Mouse (Mus musculus): Measurements from ENCODE around the gene Pef1. TPM values are rescaled to one million over a fixed set of nuclear protein-coding genes. Genes with fewer than 3 reads are reported as not detected.

Pef1 gene
- polyA plus RNA-seq, 2 experiments: 24.9 to 38.9 TPM

GRCm38 (mm10) chr4:130130641-130131350 lies 28.4 kb downstream of the Pef1 start:
- DNase-seq (ENCODE audit: low read depth in 3 of 3, low spot score in 3 of 3) (no peak), ATAC-seq (ENCODE audit: insufficient read depth) (no peak)

DNA sequence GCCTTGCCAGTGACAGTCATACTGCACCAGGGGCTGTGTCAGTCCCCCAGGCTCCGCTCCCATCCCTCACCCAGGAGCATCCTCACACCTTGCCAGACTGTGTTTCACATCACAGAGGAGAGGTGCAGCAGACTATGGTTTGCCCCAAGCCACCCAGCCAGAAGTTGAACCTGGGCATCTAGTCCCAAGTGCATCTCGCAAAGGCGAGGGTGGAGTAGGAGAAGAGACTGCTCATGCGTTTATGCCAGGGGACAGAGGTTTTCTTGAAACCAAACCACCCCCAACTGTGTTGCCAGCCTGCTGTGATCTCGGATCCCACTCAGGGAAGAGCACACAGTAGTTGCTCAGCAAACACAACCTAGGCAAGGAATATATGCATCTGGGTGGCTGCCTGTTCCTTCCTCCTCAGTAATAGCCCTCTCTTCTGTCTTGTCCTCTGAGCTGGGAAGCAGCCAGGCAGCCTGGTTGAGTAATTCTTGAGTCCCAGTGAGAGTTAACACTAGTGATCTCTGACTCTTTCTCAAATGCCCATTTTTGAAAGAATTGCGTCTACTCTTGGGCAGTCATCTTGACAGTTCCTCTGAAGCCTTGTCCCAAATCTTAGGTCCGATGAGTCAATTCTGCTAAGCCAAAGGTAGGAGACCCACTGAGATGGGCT lies 29.2 kb downstream of the Pef1 start:
- Histone ChIP-seq H3K36me3 (replicated peaks; ENCODE audit: control insufficient read depth, insufficient read depth, low read depth) (peaks cover 4% of the 10 kb centered on the region), H3K4me1 (replicated peaks; ENCODE audit: control insufficient read depth in 2 of 2, insufficient read depth in 2 of 2, low read length in 1 of 2) (peaks cover 0 to 4% of the 10 kb centered on the region in 2 experiments; a peak in 2 of 4 replicates), H3K4me3 (ENCODE audit: insufficient read depth in 1 of 2, low read depth in 2 of 2, low read length in 2 of 2) (no peak overlapping the region), H3K27ac (no peak overlapping the region), H3K27me3 (ENCODE audit: control insufficient read depth, insufficient read depth, low read length) (no peaks in the 10 kb centered on the region; the same call in 1 of the 2 replicates), H3K9me3 (ENCODE audit: control insufficient read depth, low read length) (no peaks in the 10 kb centered on the region), H3K9ac (replicated peaks) (no peak overlapping the region), H3K4me2 (ENCODE audit: low read depth) (no peak overlapping the region)
- WGBS (ENCODE audit: insufficient replicate concordance): 69% methylated on average over 7 of the region's 7 CpGs
- DNase-seq (ENCODE audit: low read depth in 3 of 3, low spot score in 3 of 3) (no peak), ATAC-seq (ENCODE audit: insufficient read depth) (no peak)
- TF ChIP-seq EP300 (IDR thresholded peaks at IDR 0.05; ENCODE audit: low read depth): no peak
- no peak for TF ChIP-seq CTCF (IDR thresholded peaks at IDR 0.05; ENCODE audit: low read depth)

More at GRCm38 (mm10) chr4:130130641-130131350, 28.4 kb downstream of the Pef1 start:
- no peaks in the 10 kb centered on the region for H3K27me3 ChIP-seq (ENCODE audit: control insufficient read depth, insufficient read depth, low read length)
- no peaks in the 10 kb centered on the region for H3K9me3 ChIP-seq (ENCODE audit: control insufficient read depth, low read length)
- no peak for TF ChIP-seq CTCF (IDR thresholded peaks at IDR 0.05; ENCODE audit: low read depth)
- no peak for TF ChIP-seq EP300 (IDR thresholded peaks at IDR 0.05; ENCODE audit: low read depth)
- H3K27ac ChIP-seq: no peak overlapping the region
- H3K36me3 ChIP-seq (replicated peaks; ENCODE audit: control insufficient read depth, insufficient read depth, low read depth): peaks cover 7% of the 10 kb centered on the region
- WGBS (ENCODE audit: insufficient replicate concordance): 62% methylated on average over 13 of the region's 13 CpGs
- no peak overlapping the region for H3K4me3 ChIP-seq (ENCODE audit: insufficient read depth in 1 of 2, low read depth in 2 of 2, low read length in 2 of 2)
- H3K4me1 ChIP-seq (replicated peaks; ENCODE audit: control insufficient read depth in 2 of 2, insufficient read depth in 2 of 2, low read length in 1 of 2): peaks cover 0 to 4% of the 10 kb centered on the region in 2 experiments; a peak in 2 of 4 replicates
- H3K4me2 ChIP-seq (ENCODE audit: low read depth): no peak overlapping the region
- no peak overlapping the region for H3K9ac ChIP-seq (replicated peaks)

DNA sequence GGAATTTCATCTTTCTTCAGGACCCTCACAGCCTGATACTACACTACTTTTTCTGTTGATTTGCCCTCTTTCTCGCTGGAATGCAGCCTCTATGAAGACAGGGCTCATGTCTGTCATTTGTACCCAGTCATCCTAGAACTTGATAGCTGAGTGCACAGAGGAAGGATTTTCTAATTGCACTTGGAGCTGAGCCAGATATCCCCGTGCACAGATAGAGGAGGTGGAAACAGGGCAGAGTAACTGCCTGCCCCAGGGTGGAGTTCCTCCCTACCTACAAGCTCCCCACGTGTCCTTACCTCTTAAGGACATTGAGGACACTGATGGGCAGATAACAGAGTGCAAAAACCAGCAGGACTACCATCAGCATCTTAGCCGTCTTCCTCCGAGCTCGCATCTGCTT lies 31.0 kb downstream of the Pef1 start:
- Histone ChIP-seq H3K4me2 (ENCODE audit: low read depth) (no peak overlapping the region), H3K36me3 (replicated peaks; ENCODE audit: control insufficient read depth, insufficient read depth, low read depth) (no peaks in the 10 kb centered on the region), H3K4me3 (ENCODE audit: insufficient read depth in 1 of 2, low read depth in 2 of 2, low read length in 2 of 2) (no peak overlapping the region), H3K27ac (no peak overlapping the region), H3K9ac (replicated peaks) (no peak overlapping the region), H3K4me1 (replicated peaks; ENCODE audit: control insufficient read depth in 2 of 2, insufficient read depth in 2 of 2, low read length in 1 of 2) (peaks cover 0 to 4% of the 10 kb centered on the region in 2 experiments; a peak in 2 of 4 replicates), H3K9me3 (ENCODE audit: control insufficient read depth, low read length) (no peaks in the 10 kb centered on the region), H3K27me3 (ENCODE audit: control insufficient read depth, insufficient read depth, low read length) (peaks cover 6% of the 10 kb centered on the region)
- no peak for TF ChIP-seq CTCF (IDR thresholded peaks at IDR 0.05; ENCODE audit: low read depth)
- no peak for TF ChIP-seq EP300 (IDR thresholded peaks at IDR 0.05; ENCODE audit: low read depth)
- ATAC-seq (ENCODE audit: insufficient read depth): no peak
- no peak for DNase-seq (ENCODE audit: low read depth in 3 of 3, low spot score in 3 of 3)
- 48% methylated on average over 6 of the region's 6 CpGs for WGBS (ENCODE audit: insufficient replicate concordance)

DNA sequence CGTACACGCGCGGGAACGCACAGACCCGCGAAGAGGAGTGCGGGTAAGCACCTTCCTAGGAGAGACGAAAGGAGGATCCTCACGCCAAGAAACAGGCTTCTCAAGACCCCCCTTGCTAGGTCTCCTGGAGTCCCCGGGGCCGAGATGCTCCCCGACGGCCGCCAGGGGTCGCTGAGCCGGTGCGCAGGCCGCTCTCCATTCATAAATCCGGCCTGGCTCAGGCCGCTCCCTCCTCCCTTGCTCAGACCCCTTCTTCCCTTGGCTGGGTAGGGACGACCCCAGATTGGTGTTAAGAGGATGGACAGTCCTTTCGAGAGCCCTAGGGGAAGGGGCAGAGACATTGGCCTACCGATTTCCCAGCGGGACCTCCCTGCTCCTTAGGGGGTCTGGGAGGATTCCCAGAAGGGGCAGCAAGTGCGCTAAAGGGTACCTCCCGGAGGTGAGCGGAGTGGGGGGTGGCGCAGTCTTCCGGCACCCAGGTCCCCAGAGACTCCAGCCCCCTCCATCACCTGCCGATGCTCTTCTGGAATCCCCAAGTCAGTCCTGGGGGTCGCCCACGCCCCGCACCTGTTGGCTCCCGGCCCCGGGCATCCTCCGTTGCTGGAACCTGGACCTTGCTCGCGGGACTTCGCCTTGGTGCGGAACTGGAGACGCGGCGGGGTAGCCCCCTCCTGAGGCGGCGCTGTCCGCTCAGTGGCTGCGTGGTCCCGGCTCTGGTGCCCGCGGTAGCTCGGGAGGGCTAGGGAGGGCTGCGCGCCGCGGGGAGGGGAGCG lies 36.3 kb downstream of the Pef1 start:
- H3K27me3 ChIP-seq (ENCODE audit: control insufficient read depth, insufficient read depth, low read length): peaks cover 32% of the 10 kb centered on the region
- ATAC-seq (ENCODE audit: insufficient read depth) (no peak), DNase-seq (ENCODE audit: low read depth in 3 of 3, low spot score in 3 of 3) (peak in 1 of 3 experiments; percentile 9)
- no peak overlapping the region for H3K4me3 ChIP-seq (ENCODE audit: insufficient read depth in 1 of 2, low read depth in 2 of 2, low read length in 2 of 2)
- H3K9ac ChIP-seq (replicated peaks): no peak overlapping the region
- H3K27ac ChIP-seq: no peak overlapping the region
- no peaks in the 10 kb centered on the region for H3K9me3 ChIP-seq (ENCODE audit: control insufficient read depth, low read length)
- no peak for TF ChIP-seq EP300 (IDR thresholded peaks at IDR 0.05; ENCODE audit: low read depth)
- TF ChIP-seq CTCF (IDR thresholded peaks at IDR 0.05; ENCODE audit: low read depth): peak; percentile 89
- H3K4me1 ChIP-seq (replicated peaks; ENCODE audit: control insufficient read depth in 2 of 2, insufficient read depth in 2 of 2, low read length in 1 of 2): no peaks in the 10 kb centered on the region
- no peaks in the 10 kb centered on the region for H3K36me3 ChIP-seq (replicated peaks; ENCODE audit: control insufficient read depth, insufficient read depth, low read depth)
- 2% methylated on average over 57 of the region's 57 CpGs for WGBS (ENCODE audit: insufficient replicate concordance)
- H3K4me2 ChIP-seq (ENCODE audit: low read depth): no peak overlapping the region; the same call in 1 of the 2 replicates

DNA sequence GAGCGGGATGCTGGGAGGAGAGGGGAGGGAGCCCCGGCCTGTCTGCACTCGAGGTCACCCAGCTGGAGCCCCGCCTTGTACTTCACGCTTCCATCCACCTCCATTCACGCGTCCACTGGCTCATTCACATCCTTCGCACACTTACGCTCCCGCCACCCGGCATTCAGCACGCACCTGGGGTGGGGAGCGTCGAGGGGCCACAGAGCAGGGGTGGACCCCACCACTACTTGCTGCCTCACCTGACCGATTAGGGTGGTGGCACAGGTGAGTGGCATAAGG lies 36.8 kb downstream of the Pef1 start, which contains the start of gene Hcrtr1:
Gene Hcrtr1 (minus strand): TSS at position 146 of the 279 bp plus-strand sequence.
- WGBS (ENCODE audit: insufficient replicate concordance): 4% methylated on average over 15 of the region's 15 CpGs
- Histone ChIP-seq H3K27ac (no peak within 1 kb of the TSS), H3K27me3 (ENCODE audit: control insufficient read depth, insufficient read depth, low read length) (peaks cover 32% of the 10 kb centered on the region), H3K9ac (replicated peaks) (no peak within 1 kb of the TSS), H3K4me1 (replicated peaks; ENCODE audit: control insufficient read depth in 2 of 2, insufficient read depth in 2 of 2, low read length in 1 of 2) (no peaks in the 10 kb centered on the region), H3K9me3 (ENCODE audit: control insufficient read depth, low read length) (no peaks in the 10 kb centered on the region), H3K4me3 (ENCODE audit: insufficient read depth in 1 of 2, low read depth in 2 of 2, low read length in 2 of 2) (no peak within 1 kb of the TSS), H3K4me2 (ENCODE audit: low read depth) (no peak within 1 kb of the TSS; the same call in 1 of the 2 replicates), H3K36me3 (replicated peaks; ENCODE audit: control insufficient read depth, insufficient read depth, low read depth) (no peaks in the 10 kb centered on the region)
- ATAC-seq (ENCODE audit: insufficient read depth) (no peak), DNase-seq (ENCODE audit: low read depth in 3 of 3, low spot score in 3 of 3) (no peak)
- no peak for TF ChIP-seq CTCF (IDR thresholded peaks at IDR 0.05; ENCODE audit: low read depth)
- TF ChIP-seq EP300 (IDR thresholded peaks at IDR 0.05; ENCODE audit: low read depth): no peak
